Mouse (Mus musculus): Measurements from ENCODE around the gene 2410002F23Rik. TPM values are rescaled to one million over a fixed set of nuclear protein-coding genes. Genes with fewer than 3 reads are reported as not detected.
"Not testable (repeated sequence)": the region's sequence is repeated elsewhere in the genome, so short reads cannot be mapped to it uniquely, and the experiment has no call there.

2410002F23Rik gene
- 10 to 100 TPM; 11.2 to 19.7 TPM for total RNA-seq (2021)

- DNase-seq: peak; percentile 94 to 96
- intact Hi-C loops (cut with DNase I): loop anchor here (2.0 to 10.0 kb wide), 5 partner anchors 58 to 1688 kb away; partner anchors contain the start of genes Cldnd2, Etfb, Gm45233 and Nr1h2
Observed at GRCm38 (mm10) chr7:44246055-44246983, at the start of gene 2410002F23Rik, which contains the start of gene 1700028J19Rik. TSS of gene 2410002F23Rik (plus strand) at chr7:44246722. TSS of gene 1700028J19Rik (minus strand) at chr7:44246695.

GRCm38 (mm10) chr7:44197891-44198290 is 48.6 kb upstream of the 2410002F23Rik start, which contains the start of gene Klk1b3:
TSS of gene Klk1b3 (plus strand) at chr7:44198191.
- intact Hi-C loops (cut with DNase I): no loop called here

GRCm38 (mm10) chr7:44207135-44207534 is 39.4 kb upstream of the 2410002F23Rik start, which contains the start of gene Klk1b4:
TSS of gene Klk1b4 (plus strand) at chr7:44207435.
- DNase-seq; intact Hi-C loops (cut with DNase I): not testable (repeated sequence)

More at GRCm38 (mm10) chr7:44197891-44198290, 48.6 kb upstream of the 2410002F23Rik start, which contains the start of gene Klk1b3:
- no peak for DNase-seq

GRCm38 (mm10) chr7:44208307-44208706 is 38.2 kb upstream of the 2410002F23Rik start:
- intact Hi-C loops (cut with DNase I): no loop called here
- DNase-seq: no peak

- DNase-seq: no peak
- intact Hi-C loops (cut with DNase I): no loop called here
Observed at GRCm38 (mm10) chr7:44215645-44216044, 30.9 kb upstream of the 2410002F23Rik start, which contains the start of gene Klk1b5. TSS of gene Klk1b5 (plus strand) at chr7:44215945.

GRCm38 (mm10) chr7:44221601-44222000 is 24.9 kb upstream of the 2410002F23Rik start:
- DNase-seq; intact Hi-C loops (cut with DNase I): not testable (repeated sequence)

GRCm38 (mm10) chr7:44222335-44222734 is 24.2 kb upstream of the 2410002F23Rik start:
- intact Hi-C loops (cut with DNase I); DNase-seq: not testable (repeated sequence)

GRCm38 (mm10) chr7:44225076-44225475 is 21.4 kb upstream of the 2410002F23Rik start, which contains the start of gene Klk1:
TSS of gene Klk1 (plus strand) at chr7:44225360.
- no peak for DNase-seq
- intact Hi-C loops (cut with DNase I): no loop called here

GRCm38 (mm10) chr7:44235909-44236308 is 10.6 kb upstream of the 2410002F23Rik start, which contains the start of gene Gm36864:
TSS of gene Gm36864 (plus strand) at chr7:44236177.
- DNase-seq: no peak
- intact Hi-C loops (cut with DNase I): no loop called here

GRCm38 (mm10) chr7:44239913-44240312 is 6.6 kb upstream of the 2410002F23Rik start:
- intact Hi-C loops (cut with DNase I): loop anchor here (10.0 kb wide), 1 partner anchor 1695 kb away; no protein-coding TSS in a partner anchor
- no peak for DNase-seq

GRCm38 (mm10) chr7:44240712-44241111 is 5.8 kb upstream of the 2410002F23Rik start:
- DNase-seq: no peak
- intact Hi-C loops (cut with DNase I): loop anchor here (10.0 kb wide), 1 partner anchor 1694 kb away; no protein-coding TSS in a partner anchor

GRCm38 (mm10) chr7:44241163-44241562 is 5.4 kb upstream of the 2410002F23Rik start:
- intact Hi-C loops (cut with DNase I): loop anchor here (10.0 kb wide), 1 partner anchor 1694 kb away; no protein-coding TSS in a partner anchor

GRCm38 (mm10) chr7:44244080-44244479 is 2.4 kb upstream of the 2410002F23Rik start:
- no peak for DNase-seq
- intact Hi-C loops (cut with DNase I): loop anchor here (10.0 kb wide), 1 partner anchor 1691 kb away; no protein-coding TSS in a partner anchor

More at GRCm38 (mm10) chr7:44241163-44241562, 5.4 kb upstream of the 2410002F23Rik start:
- DNase-seq: no peak

GRCm38 (mm10) chr7:44246984-44247470 is 505 bp downstream of the 2410002F23Rik start:
- no peak for DNase-seq
- intact Hi-C loops (cut with DNase I): loop anchor here (2.0 to 10.0 kb wide), 5 partner anchors 58 to 1688 kb away; partner anchors contain the start of genes Cldnd2, Etfb, Gm45233 and Nr1h2

GRCm38 (mm10) chr7:44247971-44248370 is 1.4 kb downstream of the 2410002F23Rik start:
- intact Hi-C loops (cut with DNase I): loop anchor here (2.0 to 10.0 kb wide), 5 partner anchors 57 to 1687 kb away; partner anchors contain the start of genes Cldnd2, Etfb, Gm45233 and Nr1h2
- DNase-seq: no peak

- intact Hi-C loops (cut with DNase I): loop anchor here (5.0 to 10.0 kb wide), 4 partner anchors 223 to 1686 kb away; partner anchors contain the start of genes Cldnd2, Etfb, Gm45233 and Nr1h2
Observed at GRCm38 (mm10) chr7:44249248-44249647, 2.7 kb downstream of the 2410002F23Rik start.

GRCm38 (mm10) chr7:44250732-44251275 is 4.3 kb downstream of the 2410002F23Rik start:
- DNase-seq; intact Hi-C loops (cut with DNase I): not testable (repeated sequence)

More at GRCm38 (mm10) chr7:44249248-44249647, 2.7 kb downstream of the 2410002F23Rik start:
- DNase-seq: no peak

- no peak for DNase-seq
- intact Hi-C loops (cut with DNase I): no loop called here
Observed at GRCm38 (mm10) chr7:44253023-44253616, 6.6 kb downstream of the 2410002F23Rik start.

GRCm38 (mm10) chr7:44254930-44255329 is 8.4 kb downstream of the 2410002F23Rik start:
- no peak for DNase-seq
- intact Hi-C loops (cut with DNase I): no loop called here

Data from heart, postnatal 36 days (tissue).